Mouse (Mus musculus): ENCODE data around the gene Gata5. TPM values are rescaled to one million over a fixed set of nuclear protein-coding genes. Genes with fewer than 3 reads are reported as not detected.
A peak's percentile ranks its signal among the peaks of the same experiment; 100 is the strongest.

The Gata5 gene
- polyA plus RNA-seq, 1 experiment from 2014 or later, result 0.25 TPM

DNA sequence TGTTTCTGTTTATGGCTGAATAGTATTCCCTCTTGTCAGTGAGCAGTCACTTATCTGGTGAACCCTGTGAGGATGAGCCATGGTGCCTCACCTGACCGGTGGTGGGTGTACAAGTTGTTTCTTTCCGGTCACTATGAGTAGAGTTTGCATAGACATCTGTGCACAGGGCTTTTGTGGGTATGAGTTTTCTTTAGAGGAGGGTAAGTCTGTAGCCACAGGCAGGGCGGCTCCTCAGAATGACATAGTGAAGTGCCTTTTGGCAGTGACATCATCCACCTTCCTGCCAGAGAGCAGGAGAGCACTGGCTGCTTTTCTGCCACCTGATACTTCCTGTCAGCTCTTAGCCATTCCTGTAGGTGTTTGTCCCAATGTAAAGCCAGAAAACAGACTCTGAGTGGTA, 29.0 kb downstream of the Gata5 start:
- Histone ChIP-seq H3K36me3 (no peaks in the 10 kb centered on the region), H3K4me1 (replicated peaks) (no peaks in the 10 kb centered on the region), H3K27me3 (ENCODE audit: insufficient read depth, poor library complexity, severe bottlenecking) (no peaks in the 10 kb centered on the region; the same call in 1 of the 2 replicates), H3K27ac (no peak overlapping the region), H3K4me3 (no peak overlapping the region), H3K9me3 (no peaks in the 10 kb centered on the region)
- DNase-seq (ENCODE audit: low spot score), result no peak
- WGBS, result 94% methylated on average over 3 of the region's 3 CpGs

DNA sequence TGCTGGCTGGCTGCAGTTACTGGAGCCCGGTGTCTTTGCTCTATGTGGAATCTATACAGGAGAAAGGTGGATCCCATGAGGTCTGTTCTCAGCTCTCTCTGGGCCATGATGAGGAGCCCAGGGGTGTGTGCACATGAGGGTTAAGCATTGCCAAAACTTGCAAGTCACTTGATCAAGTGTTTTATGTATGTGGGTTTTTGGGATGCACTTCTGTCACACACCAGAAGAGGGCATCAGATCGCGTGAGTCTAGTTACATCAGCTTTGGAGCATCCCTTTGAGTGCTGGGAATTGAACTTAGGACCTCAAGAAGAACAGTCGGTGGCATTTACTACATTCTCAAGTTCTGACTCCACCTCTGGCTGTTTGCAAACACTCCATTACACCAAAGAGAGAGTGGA, 29.9 kb downstream of the Gata5 start:
- no peaks in the 10 kb centered on the region; the same call in 1 of the 2 replicates for H3K27me3 ChIP-seq (ENCODE audit: insufficient read depth, poor library complexity, severe bottlenecking)
- 62% methylated on average over 4 of the region's 4 CpGs for WGBS
- H3K27ac ChIP-seq, result no peak overlapping the region
- no peaks in the 10 kb centered on the region for H3K4me1 ChIP-seq (replicated peaks)
- H3K36me3 ChIP-seq, result no peaks in the 10 kb centered on the region
- H3K4me3 ChIP-seq, result no peak overlapping the region
- no peaks in the 10 kb centered on the region for H3K9me3 ChIP-seq
- DNase-seq (ENCODE audit: low spot score), result no peak

DNA sequence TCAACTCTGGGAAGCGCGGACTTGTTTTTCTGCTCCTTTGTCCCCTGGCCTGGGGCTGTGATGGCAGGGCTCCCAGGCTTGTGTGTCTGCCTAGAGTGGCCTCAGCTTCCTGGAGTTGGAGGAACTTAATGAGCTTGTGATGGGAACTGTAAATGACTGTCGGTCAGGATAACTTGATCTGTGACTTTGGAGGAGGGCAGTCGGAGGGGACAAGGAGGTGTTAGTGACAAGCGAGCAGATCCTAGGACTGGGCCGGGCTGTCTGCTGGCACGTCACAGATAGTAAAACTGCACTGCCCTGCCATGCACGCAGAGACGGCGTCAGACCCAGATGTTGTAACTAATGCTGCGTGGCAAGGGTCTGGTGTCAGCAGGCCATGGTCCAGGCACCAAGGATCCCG, 31.0 kb downstream of the Gata5 start:
- H3K36me3 ChIP-seq, result no peaks in the 10 kb centered on the region
- no peaks in the 10 kb centered on the region; the same call in 1 of the 2 replicates for H3K27me3 ChIP-seq (ENCODE audit: insufficient read depth, poor library complexity, severe bottlenecking)
- no peaks in the 10 kb centered on the region for H3K4me1 ChIP-seq (replicated peaks)
- 89% methylated on average over 12 of the region's 12 CpGs for WGBS
- no peaks in the 10 kb centered on the region for H3K9me3 ChIP-seq
- no peak for DNase-seq (ENCODE audit: low spot score)
- no peak overlapping the region for H3K27ac ChIP-seq
- H3K4me3 ChIP-seq, result no peak overlapping the region

DNA sequence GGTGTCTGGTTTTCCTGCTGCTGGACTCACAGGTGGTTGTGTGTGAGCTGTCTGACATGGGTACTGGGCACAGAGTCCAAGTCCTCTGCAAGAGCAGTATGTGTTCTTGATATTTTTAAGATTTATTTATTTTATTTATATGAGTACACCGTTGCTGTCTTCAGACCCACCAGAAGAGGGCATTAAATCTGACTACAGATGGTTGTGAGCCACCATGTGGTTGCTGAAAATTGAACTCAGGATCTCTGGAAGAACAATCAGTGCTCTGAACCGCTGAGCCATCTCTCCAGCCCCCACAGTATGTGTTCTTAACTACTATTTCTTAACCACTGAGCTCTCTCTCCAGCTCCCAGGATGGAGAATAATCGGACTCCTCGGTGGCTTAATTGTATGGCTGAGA, 32.3 kb downstream of the Gata5 start:
- H3K27me3 ChIP-seq (ENCODE audit: insufficient read depth, poor library complexity, severe bottlenecking), result no peaks in the 10 kb centered on the region
- no peak overlapping the region for H3K27ac ChIP-seq
- DNase-seq (ENCODE audit: low spot score), result no peak
- no peaks in the 10 kb centered on the region for H3K9me3 ChIP-seq
- H3K4me1 ChIP-seq (replicated peaks), result no peaks in the 10 kb centered on the region
- WGBS, result 76% methylated on average over 4 of the region's 4 CpGs
- H3K36me3 ChIP-seq, result no peaks in the 10 kb centered on the region
- H3K4me3 ChIP-seq, result no peak overlapping the region

DNA sequence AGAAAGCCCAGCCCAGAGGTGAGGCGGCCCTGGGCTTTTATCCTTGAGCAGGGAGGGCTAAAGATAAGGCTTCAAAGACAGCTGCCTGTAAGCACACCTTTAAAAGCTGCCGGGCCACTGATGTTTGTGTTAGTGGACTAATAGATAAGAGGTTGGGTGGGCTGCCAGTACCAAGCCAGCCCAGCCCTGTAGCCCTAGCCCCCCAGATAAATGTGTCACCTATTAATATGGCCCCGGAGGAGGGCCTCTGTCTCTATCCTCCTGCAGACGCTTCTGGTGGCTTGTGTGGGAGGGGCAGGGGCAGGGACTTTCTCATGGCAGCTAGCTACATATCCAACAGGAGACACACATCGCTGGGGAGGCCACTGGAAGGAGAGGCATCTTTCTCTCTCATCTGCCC, 33.7 kb downstream of the Gata5 start:
- Histone ChIP-seq H3K36me3 (no peaks in the 10 kb centered on the region), H3K9me3 (no peaks in the 10 kb centered on the region), H3K4me3 (no peak overlapping the region), H3K4me1 (replicated peaks) (no peaks in the 10 kb centered on the region), H3K27ac (no peak overlapping the region), H3K27me3 (ENCODE audit: insufficient read depth, poor library complexity, severe bottlenecking) (no peaks in the 10 kb centered on the region)
- no peak for DNase-seq (ENCODE audit: low spot score)
- 60% methylated on average over 5 of the region's 5 CpGs for WGBS

DNA sequence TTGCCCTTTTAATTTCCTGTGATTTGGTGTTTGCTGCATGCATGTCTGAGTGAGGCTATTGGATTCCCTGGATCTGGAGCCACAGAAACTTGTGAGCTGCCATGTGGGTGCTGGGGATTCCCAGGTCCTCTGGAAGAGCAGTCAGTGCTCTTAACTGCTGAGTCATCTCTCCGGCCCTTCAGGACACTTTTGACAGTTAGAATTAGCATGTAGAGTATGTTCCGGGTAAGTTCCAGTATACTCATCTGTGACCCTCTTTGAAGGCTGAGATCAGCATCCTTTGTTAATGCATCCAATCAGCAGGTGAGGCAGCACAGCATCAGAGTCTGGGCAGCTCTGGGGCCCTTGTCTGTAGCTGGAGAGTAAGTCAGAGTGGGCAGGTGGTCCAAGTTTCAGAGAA, 34.2 kb downstream of the Gata5 start:
- H3K9me3 ChIP-seq, result no peaks in the 10 kb centered on the region
- no peak overlapping the region for H3K4me3 ChIP-seq
- H3K36me3 ChIP-seq, result no peaks in the 10 kb centered on the region
- no peaks in the 10 kb centered on the region for H3K4me1 ChIP-seq (replicated peaks)
- H3K27me3 ChIP-seq (ENCODE audit: insufficient read depth, poor library complexity, severe bottlenecking), result no peaks in the 10 kb centered on the region
- no peak for DNase-seq (ENCODE audit: low spot score)
- 78% methylated on average over 2 of the region's 2 CpGs for WGBS
- H3K27ac ChIP-seq, result no peak overlapping the region

DNA sequence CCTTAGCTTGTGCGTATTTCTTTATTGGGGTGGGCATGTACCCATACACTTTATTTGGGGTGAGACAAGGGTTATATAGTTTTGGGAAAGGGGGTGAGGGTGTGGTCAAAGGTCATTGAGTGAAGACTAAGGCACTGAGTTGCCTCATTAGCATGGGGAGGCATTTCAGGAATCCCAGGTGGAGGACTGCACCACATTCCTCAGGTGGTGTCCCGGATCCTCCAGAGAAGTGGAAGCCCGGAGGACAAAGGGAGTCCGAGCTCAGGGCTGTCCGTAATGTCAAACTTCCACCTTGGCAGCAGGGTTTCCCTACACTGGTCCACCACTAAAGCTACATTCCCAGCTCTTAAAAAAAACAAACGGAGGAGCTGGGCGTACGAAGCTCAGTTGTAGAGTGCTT, 41.6 kb downstream of the Gata5 start:
- WGBS, result 76% methylated on average over 8 of the region's 8 CpGs
- no peaks in the 10 kb centered on the region for H3K36me3 ChIP-seq
- DNase-seq (ENCODE audit: low spot score), result no peak
- H3K4me1 ChIP-seq (replicated peaks), result peaks cover 10% of the 10 kb centered on the region; the same call in 1 of the 2 replicates
- no peak overlapping the region for H3K4me3 ChIP-seq
- no peaks in the 10 kb centered on the region for H3K9me3 ChIP-seq
- peaks cover 9% of the 10 kb centered on the region; the same call in 1 of the 2 replicates for H3K27me3 ChIP-seq (ENCODE audit: insufficient read depth, poor library complexity, severe bottlenecking)
- no peak overlapping the region for H3K27ac ChIP-seq

DNA sequence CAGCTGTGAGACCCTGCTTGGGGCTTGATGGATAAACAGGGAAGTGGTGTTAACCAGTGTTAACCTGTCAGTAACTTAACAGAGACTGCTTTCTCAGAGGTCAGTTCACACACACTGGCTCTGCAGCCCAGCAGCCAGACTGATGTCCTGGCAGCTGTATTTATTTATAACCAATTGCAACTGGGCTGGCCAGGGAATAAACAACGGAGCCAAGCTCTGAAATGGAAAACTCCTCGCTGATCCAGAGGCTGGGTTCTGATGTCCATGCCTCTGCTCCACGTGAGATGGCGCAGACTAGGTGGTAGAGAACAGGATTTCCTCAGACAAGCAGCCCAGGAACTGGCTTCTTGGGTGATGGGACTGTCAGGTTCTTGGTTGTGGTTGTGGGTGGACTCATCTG, 42.5 kb downstream of the Gata5 start:
- Histone ChIP-seq H3K4me3 (no peak overlapping the region), H3K27ac (no peak overlapping the region), H3K9me3 (no peaks in the 10 kb centered on the region), H3K36me3 (no peaks in the 10 kb centered on the region), H3K4me1 (replicated peaks) (peaks cover 11% of the 10 kb centered on the region; the same call in 1 of the 2 replicates), H3K27me3 (ENCODE audit: insufficient read depth, poor library complexity, severe bottlenecking) (peaks cover 9% of the 10 kb centered on the region; the same call in 1 of the 2 replicates)
- 80% methylated on average over 4 of the region's 4 CpGs for WGBS
- no peak for DNase-seq (ENCODE audit: low spot score)

DNA sequence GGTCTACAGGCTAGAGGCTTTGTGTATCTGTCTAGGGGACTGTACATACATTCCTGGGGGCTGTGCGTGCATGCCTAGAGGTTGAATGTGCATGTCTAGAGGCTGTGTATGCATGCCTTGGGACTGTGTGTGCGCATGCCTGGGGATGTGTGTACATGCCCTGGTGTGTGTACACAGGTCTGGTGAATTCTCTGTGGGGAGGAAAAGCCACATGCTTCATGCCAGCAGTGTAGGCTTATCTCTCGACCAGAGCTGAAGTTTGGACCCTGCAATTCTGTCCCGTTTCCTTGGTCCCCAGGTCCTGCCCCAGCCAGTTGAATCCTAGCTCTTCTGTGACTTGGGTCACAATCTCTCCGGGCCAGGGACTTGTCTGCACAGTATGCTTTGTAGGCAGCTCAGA, 42.9 kb downstream of the Gata5 start:
- no peak overlapping the region for H3K27ac ChIP-seq
- no peak for DNase-seq (ENCODE audit: low spot score)
- no peaks in the 10 kb centered on the region for H3K9me3 ChIP-seq
- 81% methylated on average over 5 of the region's 5 CpGs for WGBS
- H3K4me1 ChIP-seq (replicated peaks), result peaks cover 13% of the 10 kb centered on the region; the same call in 1 of the 2 replicates
- H3K4me3 ChIP-seq, result no peak overlapping the region
- peaks cover 9% of the 10 kb centered on the region; the same call in 1 of the 2 replicates for H3K27me3 ChIP-seq (ENCODE audit: insufficient read depth, poor library complexity, severe bottlenecking)
- H3K36me3 ChIP-seq, result no peaks in the 10 kb centered on the region

DNA sequence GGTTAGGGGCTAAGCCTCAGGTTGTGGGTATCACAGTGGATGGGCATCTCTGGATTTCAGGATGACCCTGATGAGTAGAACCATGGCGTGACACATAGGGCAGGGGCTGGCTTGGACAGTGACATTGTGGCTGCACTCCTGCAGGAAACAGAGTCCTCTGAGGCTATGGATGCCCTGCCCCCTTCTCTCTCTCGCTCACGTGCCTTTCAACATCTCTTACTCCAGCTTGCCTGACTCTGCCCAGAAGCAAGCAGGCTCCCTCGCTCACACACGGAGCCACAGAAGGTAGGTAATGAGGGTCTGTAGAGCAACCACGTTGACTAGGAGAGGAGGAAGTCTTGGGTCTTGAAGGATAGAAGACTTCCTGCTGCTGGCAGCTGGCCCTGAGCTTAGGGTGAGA, 44.0 kb downstream of the Gata5 start:
- Histone ChIP-seq H3K27me3 (ENCODE audit: insufficient read depth, poor library complexity, severe bottlenecking) (peaks cover 9% of the 10 kb centered on the region; the same call in 1 of the 2 replicates), H3K4me1 (replicated peaks) (peaks cover 13% of the 10 kb centered on the region; the same call in 1 of the 2 replicates), H3K36me3 (no peaks in the 10 kb centered on the region), H3K27ac (no peak overlapping the region; the same call in 1 of the 2 replicates), H3K9me3 (no peaks in the 10 kb centered on the region), H3K4me3 (no peak overlapping the region)
- WGBS, result 68% methylated on average over 6 of the region's 6 CpGs
- no peak for DNase-seq (ENCODE audit: low spot score)

DNA sequence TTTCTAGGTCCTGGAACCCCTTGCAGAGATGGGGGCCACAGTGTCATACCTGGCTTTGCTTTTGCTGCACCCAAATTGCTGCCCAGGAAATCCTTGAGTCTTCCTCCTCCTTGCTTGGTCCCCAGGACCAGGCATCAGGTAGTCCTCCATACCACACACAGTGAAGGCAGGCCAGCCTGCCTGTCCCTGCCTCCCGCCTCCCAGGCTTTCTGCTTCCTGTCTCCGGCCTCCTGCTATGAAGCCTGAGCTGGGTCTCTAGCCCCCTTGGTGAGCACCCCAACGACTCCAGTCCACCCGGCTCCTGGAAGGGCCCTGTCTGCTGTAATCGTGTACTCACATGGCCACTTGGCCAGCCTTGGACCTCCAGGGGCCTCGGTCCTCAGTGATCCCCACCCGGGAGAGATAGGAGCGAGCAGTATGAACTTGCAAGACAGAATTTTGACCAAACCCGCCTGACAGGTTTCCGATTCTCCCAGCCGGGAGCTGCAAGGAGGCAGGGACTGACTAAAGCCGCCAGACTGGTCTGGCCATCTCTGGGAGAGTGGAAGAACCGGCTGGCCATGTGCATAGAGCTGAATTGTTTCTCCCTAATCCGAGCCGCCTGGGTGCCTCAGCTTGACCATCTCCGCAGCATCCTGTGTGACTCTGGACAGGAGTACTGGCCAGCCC, 44.9 kb downstream of the Gata5 start, which contains the start of gene Rbbp8nl:
TSS of gene Rbbp8nl (minus strand) at position 440 of the 669 bp plus-strand sequence.
- Histone ChIP-seq H3K27me3 (ENCODE audit: insufficient read depth, poor library complexity, severe bottlenecking) (peaks cover 9% of the 10 kb centered on the region; the same call in 1 of the 2 replicates), H3K27ac (peak within 1 kb of the TSS; percentile 64; the same call in 1 of the 2 replicates), H3K4me1 (replicated peaks) (peaks cover 13% of the 10 kb centered on the region; the same call in 1 of the 2 replicates), H3K9me3 (no peaks in the 10 kb centered on the region), H3K36me3 (no peaks in the 10 kb centered on the region), H3K4me3 (peak within 1 kb of the TSS; percentile 18; the same call in 1 of the 2 replicates)
- peak; percentile 50 for DNase-seq (ENCODE audit: low spot score)
- WGBS, result 36% methylated on average over 16 of the region's 16 CpGs

DNA sequence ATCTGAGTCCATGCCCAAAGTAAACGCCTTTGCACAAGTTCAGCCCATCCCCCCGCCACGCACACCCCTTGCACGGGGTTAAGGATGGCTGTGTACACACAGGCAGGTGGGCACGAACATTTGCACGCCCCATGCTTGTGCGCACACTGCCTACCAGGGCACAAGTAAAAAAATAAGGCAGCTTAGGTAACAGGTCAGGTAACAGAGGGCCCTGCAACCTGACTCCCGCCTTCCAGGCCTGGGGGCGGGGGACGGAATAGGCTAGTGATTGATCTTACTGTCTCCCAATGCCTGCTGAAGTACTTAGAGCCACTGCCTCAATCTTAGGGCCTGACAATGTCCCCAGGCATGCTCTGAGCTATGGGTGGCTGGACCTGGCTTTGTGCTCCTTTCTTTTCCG, 45.5 kb downstream of the Gata5 start:
- 54% methylated on average over 11 of the region's 11 CpGs for WGBS

DNA sequence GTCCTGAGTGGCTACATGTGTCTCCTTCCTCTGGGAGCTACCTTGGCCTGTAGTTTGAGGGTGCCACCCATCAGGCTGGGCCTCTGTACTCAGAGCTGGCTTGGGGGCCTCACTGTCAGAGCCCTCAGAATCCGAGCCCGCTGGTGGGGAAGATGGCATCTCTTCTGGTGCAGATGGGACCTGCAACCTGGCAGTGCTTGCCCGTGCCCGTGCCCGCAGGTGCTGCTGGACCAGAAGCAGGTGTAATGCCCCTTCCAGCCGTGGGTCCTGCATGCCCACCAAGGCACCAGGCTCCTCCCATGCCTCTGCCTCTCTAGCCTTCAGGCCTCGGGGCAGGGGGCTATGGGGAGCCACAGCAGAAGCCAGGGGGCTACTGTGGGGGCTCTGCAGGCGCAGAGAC, 55.2 kb downstream of the Gata5 start:
- no peak overlapping the region for H3K27ac ChIP-seq
- no peaks in the 10 kb centered on the region for H3K36me3 ChIP-seq
- H3K4me3 ChIP-seq, result no peak overlapping the region
- DNase-seq (ENCODE audit: low spot score), result no peak
- H3K4me1 ChIP-seq (replicated peaks), result peaks cover 18% of the 10 kb centered on the region
- H3K9me3 ChIP-seq, result no peaks in the 10 kb centered on the region
- 88% methylated on average over 8 of the region's 8 CpGs for WGBS
- H3K27me3 ChIP-seq (ENCODE audit: insufficient read depth, poor library complexity, severe bottlenecking), result peaks cover 24% of the 10 kb centered on the region

More for the DNA sequence above, 45.5 kb downstream of the Gata5 start:
- Histone ChIP-seq H3K9me3 (no peaks in the 10 kb centered on the region), H3K27me3 (ENCODE audit: insufficient read depth, poor library complexity, severe bottlenecking) (peaks cover 9% of the 10 kb centered on the region; the same call in 1 of the 2 replicates), H3K4me3 (peak overlapping the region; percentile 18; the same call in 1 of the 2 replicates), H3K4me1 (replicated peaks) (peaks cover 13% of the 10 kb centered on the region; the same call in 1 of the 2 replicates), H3K36me3 (no peaks in the 10 kb centered on the region), H3K27ac (peak overlapping the region; percentile 64; the same call in 1 of the 2 replicates)
- no peak for DNase-seq (ENCODE audit: low spot score)
